Mouse (Mus musculus) cerebellum, postnatal 10 days (tissue): ENCODE data around the gene Ets1.
A peak's percentile ranks its signal among the peaks of the same experiment; 100 is the strongest.

Experiments used
- DNase-seq, 2 experiments: peaks; one replicate each; pipeline ENCODE4 v3.0.0; 2021; ENCODE audit warnings: mixed read lengths in 2 of 2

The Ets1 gene

DNA sequence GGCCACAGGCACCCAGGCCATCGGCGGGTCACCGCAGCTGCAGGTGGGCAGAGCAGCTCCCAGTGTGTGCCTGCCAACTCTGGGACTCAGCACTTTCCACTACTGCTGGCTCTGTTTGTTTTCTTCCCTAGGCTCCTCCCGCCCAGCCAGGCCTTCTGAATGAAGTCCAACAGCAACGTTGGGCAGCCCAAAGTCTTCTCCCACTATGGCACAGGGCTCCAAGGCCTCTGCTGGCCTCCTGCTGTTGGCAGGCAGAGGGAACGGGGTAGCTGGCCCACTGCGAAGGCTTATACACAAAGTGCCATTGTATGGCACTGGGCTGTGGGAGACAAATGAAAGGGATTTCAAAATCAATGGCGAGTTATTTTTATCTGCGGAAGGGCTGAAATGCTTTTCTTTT lies 128.4 kb downstream of the Ets1 start:
- peak; percentile 7 to 47 for DNase-seq

DNA sequence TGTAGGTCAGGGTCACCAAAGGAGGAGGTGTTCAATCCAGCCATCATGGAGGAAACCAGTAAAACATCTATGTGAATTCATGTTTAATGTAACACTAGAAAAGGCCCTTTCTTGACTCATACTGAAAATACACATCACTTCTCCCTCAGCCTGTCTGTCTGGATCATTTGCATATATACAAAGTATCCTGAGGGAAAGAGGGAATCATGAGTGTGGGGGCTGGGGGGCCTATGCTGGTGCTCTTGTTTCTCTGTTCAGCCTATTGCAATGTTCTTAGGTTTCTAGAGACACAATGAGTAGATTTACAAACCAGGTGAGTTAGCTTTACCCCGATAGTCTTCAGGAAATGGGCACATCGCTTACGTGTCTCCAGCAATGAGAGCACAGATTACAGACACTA lies 129.1 kb downstream of the Ets1 start:
- no peak for DNase-seq

DNA sequence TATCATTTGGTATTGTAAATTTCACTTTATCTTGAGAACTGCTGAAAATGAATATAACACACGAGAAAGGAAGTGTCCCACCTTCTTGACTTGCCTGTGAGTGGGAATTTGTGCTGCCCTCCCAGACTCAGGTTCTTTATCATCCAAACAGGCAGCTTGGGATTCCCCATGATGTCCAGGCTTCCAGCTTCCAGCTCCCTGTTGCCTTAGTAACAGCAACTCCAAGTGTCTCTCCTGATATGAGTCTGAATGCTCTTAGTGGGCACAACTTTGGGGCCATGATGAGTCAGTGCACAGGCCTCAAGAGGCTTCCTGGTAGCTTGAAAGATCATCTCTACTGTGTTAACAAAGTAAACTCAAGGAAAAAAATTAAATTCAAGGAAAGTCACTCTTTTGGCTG lies 142.8 kb downstream of the Ets1 start:
- DNase-seq = peak in 1 of 2 experiments; percentile 5

DNA sequence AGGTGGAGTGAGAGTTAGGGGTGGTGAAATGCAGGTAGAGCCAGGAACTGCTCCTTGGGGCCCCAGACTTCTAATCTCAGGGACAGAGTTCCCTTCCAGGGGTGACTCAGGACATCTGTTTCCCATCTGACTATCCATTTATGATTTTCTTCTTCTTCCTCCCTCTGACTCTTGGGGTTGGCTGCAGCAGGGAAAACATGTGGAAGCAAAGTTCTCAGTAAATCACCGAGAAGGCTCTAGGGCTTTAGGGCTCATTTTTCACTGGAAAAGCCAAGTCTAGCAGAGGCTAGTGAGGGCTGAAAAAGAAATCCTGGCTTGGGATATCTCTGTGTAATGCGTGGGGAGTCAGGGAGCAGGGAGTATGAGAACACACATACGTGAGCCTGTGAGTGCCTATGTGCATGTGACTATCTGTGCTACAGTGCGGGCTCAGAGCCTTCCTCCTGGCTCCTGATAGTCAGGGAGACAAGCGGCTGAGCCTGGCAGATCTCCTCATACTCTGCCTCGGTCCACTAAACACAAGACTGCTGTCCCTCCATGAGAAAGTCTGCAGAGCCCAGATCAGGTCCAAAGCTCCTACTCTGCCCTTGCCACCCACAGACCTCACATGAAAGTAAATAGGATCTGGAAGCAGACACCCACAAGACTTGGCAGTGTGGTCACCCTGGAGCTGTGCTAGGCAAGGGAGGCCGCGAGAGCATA lies 146.5 kb downstream of the Ets1 start:
- no peak for DNase-seq

DNA sequence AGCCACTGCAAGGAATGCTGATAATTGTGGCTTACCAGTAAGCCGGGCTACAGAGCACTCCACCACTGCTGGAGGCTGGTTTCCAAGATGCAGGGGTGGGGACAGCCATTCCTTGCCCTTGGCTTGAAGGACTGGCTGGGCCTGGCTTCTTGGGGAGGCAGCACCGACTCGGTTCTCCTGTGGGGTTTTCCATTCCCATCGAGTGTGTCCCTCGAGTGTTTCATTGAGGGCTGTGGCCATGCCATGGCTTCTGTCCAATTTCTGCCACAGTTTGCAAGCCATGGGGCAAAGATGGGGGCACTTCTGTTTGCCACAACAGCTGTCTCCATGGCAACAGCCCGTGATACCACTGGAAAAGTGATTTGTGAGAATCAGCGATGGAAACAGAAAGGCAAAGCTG lies 151.1 kb downstream of the Ets1 start:
- peak in 1 of 2 experiments; percentile 11 for DNase-seq

DNA sequence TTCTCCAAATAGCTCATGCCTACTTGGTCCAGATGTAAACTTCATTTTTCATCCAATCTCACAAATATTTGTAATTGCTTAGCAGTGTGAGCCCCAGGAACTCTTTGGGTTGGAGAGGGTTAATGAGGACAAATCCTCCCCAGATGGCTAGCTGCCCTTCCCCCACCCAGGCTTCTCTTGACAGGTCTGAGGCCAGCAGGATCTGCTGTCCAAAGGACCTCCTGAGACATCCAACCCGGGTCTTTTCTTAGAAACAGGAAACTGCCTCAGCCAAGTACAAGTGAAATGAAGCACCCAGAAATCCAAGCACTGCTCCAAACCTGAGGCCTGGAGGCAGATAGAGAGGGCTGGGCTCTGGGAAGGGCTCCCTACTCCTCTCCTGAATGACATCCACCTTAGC lies 151.6 kb downstream of the Ets1 start:
- peak; percentile 64 to 75 for DNase-seq

DNA sequence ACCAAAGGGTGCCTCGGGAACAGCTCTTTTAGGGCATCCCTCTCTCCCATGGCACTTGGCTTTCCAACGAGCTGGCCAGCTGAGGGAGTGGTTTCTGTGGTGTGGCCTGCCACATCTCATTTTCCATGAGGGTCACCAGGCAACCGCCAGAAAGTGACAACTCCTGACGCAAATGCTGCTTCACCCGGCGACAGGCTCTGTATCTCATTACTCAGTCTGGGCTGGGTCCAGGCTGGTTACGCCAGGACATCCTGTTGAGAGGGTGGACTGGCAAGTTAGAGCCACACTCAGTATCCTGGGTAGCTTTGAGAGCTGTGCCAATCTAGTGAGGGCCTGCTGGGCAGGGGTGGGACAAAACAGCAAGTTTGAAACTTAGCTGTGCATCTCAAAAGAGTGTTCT lies 153.3 kb downstream of the Ets1 start:
- peak; percentile 32 to 64 for DNase-seq

DNA sequence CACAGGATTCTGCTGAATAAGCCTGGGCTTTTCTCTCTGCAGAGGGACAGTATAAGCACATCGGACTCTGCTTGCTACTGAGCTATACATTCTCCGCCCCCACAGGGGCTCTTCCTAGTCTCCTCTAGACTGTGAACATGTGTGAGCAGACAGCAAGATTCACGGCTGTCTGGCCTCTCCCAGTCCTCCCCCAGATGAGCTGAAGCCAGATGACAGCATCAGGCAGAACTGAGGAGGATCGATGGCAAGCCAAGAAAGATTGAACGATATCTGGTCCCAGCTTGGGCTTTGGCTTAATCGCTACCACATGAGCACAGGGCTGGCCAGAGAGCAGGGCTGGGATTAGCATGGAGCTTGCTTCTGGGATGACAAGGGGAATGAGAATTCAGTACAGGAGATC lies 155.7 kb downstream of the Ets1 start:
- DNase-seq = no peak

DNA sequence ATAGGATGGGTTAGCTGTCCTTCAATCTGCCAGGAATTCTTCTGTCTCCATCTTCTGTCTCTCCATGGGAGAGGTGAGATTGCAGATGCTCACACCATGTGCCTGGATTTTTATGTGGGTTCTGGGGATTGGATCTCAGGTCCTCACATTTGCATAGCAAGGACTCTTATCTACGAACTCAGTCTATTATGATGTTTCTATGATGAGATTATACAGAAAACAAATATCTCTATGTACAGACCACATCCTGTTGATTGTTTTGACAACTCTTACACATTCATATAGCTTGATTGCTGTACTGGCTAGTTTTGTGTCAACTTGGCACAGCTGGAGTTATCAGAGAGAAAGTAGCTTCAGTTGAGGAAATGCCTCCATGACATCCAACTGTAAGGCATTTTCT lies 162.2 kb downstream of the Ets1 start:
- DNase-seq = no peak

DNA sequence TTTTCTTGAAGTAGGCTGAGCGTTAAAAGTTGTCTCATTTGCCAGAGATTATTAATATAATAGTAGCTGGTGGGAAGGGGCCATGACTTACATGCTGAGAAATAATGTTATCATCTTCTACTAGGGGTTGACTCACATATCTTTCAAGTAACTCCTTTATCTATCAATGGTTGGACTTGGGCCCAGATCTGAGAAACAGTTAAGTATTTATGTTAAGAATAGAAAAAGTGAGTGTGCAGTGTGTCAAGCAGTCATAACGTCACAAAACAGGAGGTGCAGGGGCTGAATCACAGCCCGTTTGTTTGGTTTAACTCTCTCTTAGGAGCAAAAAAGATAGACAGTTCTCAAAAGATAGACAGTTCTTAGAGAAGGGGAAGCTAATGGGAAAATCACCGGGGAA lies 170.1 kb downstream of the Ets1 start:
- no peak for DNase-seq
